In the genomic region with DNA sequence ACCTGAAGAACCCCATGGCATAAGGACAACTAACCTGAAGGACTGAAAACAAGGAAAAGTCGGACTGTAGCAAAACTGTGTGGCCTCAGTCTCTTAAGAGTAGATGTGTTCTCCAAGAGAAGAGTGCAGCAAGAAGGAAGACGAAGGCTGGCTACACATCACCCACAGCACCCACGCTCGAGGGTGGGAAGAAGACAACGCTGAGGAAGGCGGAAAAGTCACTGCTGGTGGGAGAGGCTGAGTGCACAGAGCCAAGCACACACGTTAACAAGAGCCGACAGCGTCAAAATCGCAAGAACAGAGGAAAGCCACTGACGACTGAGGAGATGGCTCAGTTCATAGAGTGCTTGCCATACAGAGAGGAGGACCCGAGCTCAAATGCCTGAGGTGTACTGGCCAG, we compare ENCODE assay signal across 17 mouse cellular contexts. TPM values are rescaled to one million over a fixed set of nuclear protein-coding genes. Genes with fewer than 3 reads are reported as not detected.
"Had no signal": no experiment of that assay in that cellular context is flagged by ENCODE, and none has a peak within 500 bp of the region (broad histone marks: within the 10 kb centered on the region; RNA-seq: fewer than 3 reads in every experiment).

No protein-coding gene starts in this region.

- ATAC-seq: intestine, embryonic 15.5 days; liver, embryonic 12.5 days; midbrain, embryonic 16.5 days had no signal

- DNase-seq: kidney, adult 11 months; kidney, adult 8-10 months; kidney, postnatal 10 days; kidney, postnatal 36 days; layer of hippocampus, postnatal 36 days; liver; lung, adult 18-20 months; lung, postnatal 10 days; lung, postnatal 36 days; retina, postnatal 1 day; spleen, adult 18-20 months; thymus, postnatal 25 days had no signal

RNA-seq across cellular contexts. Expression of gene A730071L15Rik, which starts 36.1 kb away (rescaled TPM):
- total RNA-seq: layer of hippocampus, postnatal 10 days; left cerebral cortex, postnatal 14 days had no signal
